Mouse (Mus musculus) limb, embryonic 14.5 days (tissue): ENCODE data around the gene Sfxn3. TPM values are rescaled to one million over a fixed set of nuclear protein-coding genes. Genes with fewer than 3 reads are reported as not detected.
"Not testable (repeated sequence)": the region's sequence is repeated elsewhere in the genome, so short reads cannot be mapped to it uniquely, and the experiment has no call there.

ENCODE experiments used
- ATAC-seq: fragments of 200-750 bp; cut with Nextera tagmentation; 2 replicates; pipeline ENCODE4 v1.8.0; 2017; ENCODE audit warnings: low read depth, moderate number of reproducible peaks, moderate TSS enrichment; ENCODE audit not compliant: low FRiP score
- DNase-seq: peaks from one replicate; pipeline ENCODE4 v3.0.0-alpha.2; 2015; ENCODE audit warnings: low spot score
- H3K27ac ChIP-seq: fragments of 300-500 bp; sonication (generic); replicated peaks from 2 replicates; pipeline ENCODE4 v1.5.1; 2014; ENCODE audit warnings: low read depth, mild to moderate bottlenecking, low read length, moderate library complexity, mixed read lengths
- H3K27me3 ChIP-seq: fragments of 300-500 bp; sonication (generic); 2 replicates; pipeline ENCODE4 v1.6.1; 2014; ENCODE audit warnings: low read length, mixed read lengths; ENCODE audit not compliant: control insufficient read depth, insufficient read depth
- H3K36me3 ChIP-seq: fragments of 300-500 bp; sonication (generic); 2 replicates; pipeline ENCODE4 v1.6.1; 2014; ENCODE audit warnings: mild to moderate bottlenecking, low read length, moderate library complexity, mixed read lengths; ENCODE audit not compliant: control insufficient read depth, insufficient read depth
- H3K4me1 ChIP-seq: fragments of 300-500 bp; sonication (generic); 2 replicates; pipeline ENCODE4 v1.6.1; 2014; ENCODE audit warnings: antibody characterized with exemption, low read length, mixed read lengths; ENCODE audit not compliant: control insufficient read depth, insufficient read depth
- H3K4me2 ChIP-seq: fragments of 300-500 bp; sonication (generic); replicated peaks from 2 replicates; pipeline ENCODE4 v1.6.1; 2014; ENCODE audit warnings: low read depth, mild to moderate bottlenecking, low read length, moderate library complexity; ENCODE audit not compliant: severe bottlenecking
- H3K4me3 ChIP-seq: fragments of 300-500 bp; sonication (generic); replicated peaks from 2 replicates; pipeline ENCODE4 v1.5.1; 2014; ENCODE audit warnings: low read length
- H3K9ac ChIP-seq: fragments of 300-500 bp; sonication (generic); 2 replicates; pipeline ENCODE4 v1.6.1; 2014; ENCODE audit warnings: mild to moderate bottlenecking, low read depth, low read length, moderate library complexity; ENCODE audit not compliant: severe bottlenecking
- H3K9me3 ChIP-seq: fragments of 300-500 bp; sonication (generic); 2 replicates; pipeline ENCODE4 v1.6.1; 2016; ENCODE audit warnings: low read length; ENCODE audit not compliant: control insufficient read depth
- POLR2A ChIP-seq: fragments of 200-500 bp; IDR thresholded peaks from 2 replicates; pipeline ENCODE4 v1.8.0; 2012; ENCODE audit warnings: inconsistent platforms, mild to moderate bottlenecking, moderate library complexity, borderline replicate concordance; ENCODE audit not compliant: insufficient read depth, insufficient read length; ENCODE audit errors: extremely low read depth
- WGBS: fragments of 180-500 bp; shearing (Covaris S2); extraction: QIAGEN DNeasy Blood & Tissue Kit; methylation state at CpG from one replicate; pipeline ENCODE4 v1.1.7; 2014; 5-methylcytosine and 5-hydroxymethylcytosine counted together
- polyA plus RNA-seq, 2 experiments: library from polyadenylated mRNA; depleted of rRNA in 1 of 2; stranded (reverse) in 1 of 2; unstranded in 1 of 2; fragments of >200 nt; fragmentation: Nextera tagmentation in 1 of 2; extraction: Ambion mirVana in 1 of 2; gene quantifications; 2 replicates each; pipeline versions ENCODE4 v1.2.1 to v1.2.3; 2012 to 2014

Gene Sfxn3
- polyA plus RNA-seq, 2 experiments, result 30.5 to 44.9 TPM

- Histone ChIP-seq H3K9ac (no peak overlapping the region), H3K4me1 (0 out of 2 replicates have a peak, but pooled peaks cover 4% of the 10 kb centered on the region), H3K27me3 (no peaks in the 10 kb centered on the region), H3K4me3 (0 out of 2 replicates have a peak overlapping the region, but pooled peaks have one; percentile 6), H3K9me3 (no peaks in the 10 kb centered on the region), H3K4me2 (peak overlapping the region; percentile 38), H3K27ac (no peak overlapping the region), H3K36me3 (peaks cover 31% of the 10 kb centered on the region)
- peak; percentile 85 for DNase-seq
- no peak; the same call in 1 of the 2 replicates for ATAC-seq
- TF ChIP-seq POLR2A, result no peak
- 42% methylated on average over 20 of the region's 20 CpGs for WGBS
Measured at GRCm38 (mm10) chr19:45030746-45031693, 16.3 kb upstream of the Sfxn3 start.

- peaks cover 24% of the 10 kb centered on the region for H3K36me3 ChIP-seq
- WGBS, result 17% methylated on average over 4 of the region's 4 CpGs
- DNase-seq, result peak; percentile 91
- H3K9ac ChIP-seq, result no peak overlapping the region
- no peak overlapping the region for H3K4me2 ChIP-seq
- no peak for TF ChIP-seq POLR2A
- H3K4me1 ChIP-seq, result 0 out of 2 replicates have a peak, but pooled peaks cover 4% of the 10 kb centered on the region
- H3K4me3 ChIP-seq, result no peak overlapping the region
- no peaks in the 10 kb centered on the region for H3K9me3 ChIP-seq
- no peaks in the 10 kb centered on the region for H3K27me3 ChIP-seq
- H3K27ac ChIP-seq, result no peak overlapping the region
- peak; percentile 21; the same call in 1 of the 2 replicates for ATAC-seq
Measured at GRCm38 (mm10) chr19:45031780-45032179, 15.5 kb upstream of the Sfxn3 start.

- DNase-seq, result no peak
- H3K9ac ChIP-seq, result no peak overlapping the region
- WGBS, result 51% methylated on average over 17 of the region's 17 CpGs
Measured at GRCm38 (mm10) chr19:45032570-45033332, 14.6 kb upstream of the Sfxn3 start.

GRCm38 (mm10) chr19:45036867-45037266, 10.4 kb upstream of the Sfxn3 start:
- DNase-seq, result no peak

More at GRCm38 (mm10) chr19:45032570-45033332, 14.6 kb upstream of the Sfxn3 start:
- no peak overlapping the region for H3K4me2 ChIP-seq
- no peaks in the 10 kb centered on the region for H3K27me3 ChIP-seq
- no peak overlapping the region for H3K27ac ChIP-seq
- no peak overlapping the region for H3K4me3 ChIP-seq
- ATAC-seq, result no peak
- no peaks in the 10 kb centered on the region for H3K9me3 ChIP-seq
- no peak for TF ChIP-seq POLR2A
- peaks cover 14% of the 10 kb centered on the region for H3K36me3 ChIP-seq
- 0 out of 2 replicates have a peak, but pooled peaks cover 4% of the 10 kb centered on the region for H3K4me1 ChIP-seq

GRCm38 (mm10) chr19:45038198-45038597, 9.1 kb upstream of the Sfxn3 start:
- not testable (repeated sequence) for H3K4me2 ChIP-seq, DNase-seq, H3K9me3 ChIP-seq, H3K27me3 ChIP-seq, H3K27ac ChIP-seq, H3K9ac ChIP-seq, H3K4me3 ChIP-seq, H3K36me3 ChIP-seq, ATAC-seq, H3K4me1 ChIP-seq
- 92% methylated on average over 7 of the region's 7 CpGs for WGBS

More at GRCm38 (mm10) chr19:45036867-45037266, 10.4 kb upstream of the Sfxn3 start:
- no peak overlapping the region for H3K4me2 ChIP-seq
- H3K4me3 ChIP-seq, result no peak overlapping the region
- no peak overlapping the region for H3K27ac ChIP-seq
- TF ChIP-seq POLR2A, result no peak
- ATAC-seq, result no peak
- H3K27me3 ChIP-seq, result peaks cover 4% of the 10 kb centered on the region; the same call in 1 of the 2 replicates
- H3K36me3 ChIP-seq, result no peaks in the 10 kb centered on the region
- 37% methylated on average over 15 of the region's 16 CpGs for WGBS
- H3K9me3 ChIP-seq, result no peaks in the 10 kb centered on the region
- no peak overlapping the region for H3K9ac ChIP-seq
- no peaks in the 10 kb centered on the region for H3K4me1 ChIP-seq
